Mouse (Mus musculus) heart, embryonic 11.5 days (tissue): ENCODE measurements around the gene Olfr522. TPM values are rescaled to one million over a fixed set of nuclear protein-coding genes. Genes with fewer than 3 reads are reported as not detected.

Experiments used
- ATAC-seq: fragments of 200-750 bp; cut with Nextera tagmentation; replicated peaks from 2 replicates; pipeline ENCODE4 v1.8.0; 2017; ENCODE audit warnings: moderate library complexity; ENCODE audit not compliant: insufficient number of reproducible peaks, low FRiP score, low TSS enrichment
- H3K27ac ChIP-seq: fragments of 300-500 bp; sonication (generic); 2 replicates; pipeline ENCODE4 v1.5.1; 2014; ENCODE audit warnings: mild to moderate bottlenecking, low read depth, low read length
- H3K27me3 ChIP-seq: fragments of 300-500 bp; sonication (generic); 2 replicates; pipeline ENCODE4 v1.6.1; 2014; ENCODE audit warnings: mild to moderate bottlenecking, low read length, mixed read lengths; ENCODE audit not compliant: control insufficient read depth, insufficient read depth
- H3K36me3 ChIP-seq: fragments of 300-500 bp; sonication (generic); 2 replicates; pipeline ENCODE4 v1.6.1; 2014; ENCODE audit warnings: mild to moderate bottlenecking, low read length, moderate library complexity, mixed read lengths; ENCODE audit not compliant: control insufficient read depth, insufficient read depth
- H3K4me1 ChIP-seq: fragments of 300-500 bp; sonication (generic); 2 replicates; pipeline ENCODE4 v1.6.1; 2014; ENCODE audit warnings: low read length; ENCODE audit not compliant: control insufficient read depth, insufficient read depth
- H3K4me2 ChIP-seq: fragments of 300-500 bp; sonication (generic); 2 replicates; pipeline ENCODE4 v1.6.1; 2014; ENCODE audit warnings: mild to moderate bottlenecking, moderate library complexity
- H3K4me3 ChIP-seq: fragments of 300-500 bp; sonication (generic); 2 replicates; pipeline ENCODE4 v1.5.1; 2014; ENCODE audit warnings: low read depth, low read length
- H3K9ac ChIP-seq: fragments of 300-500 bp; sonication (generic); 2 replicates; pipeline ENCODE4 v1.6.1; 2014; ENCODE audit warnings: mild to moderate bottlenecking, low read depth, low read length, moderate library complexity
- H3K9me3 ChIP-seq: fragments of 300-500 bp; sonication (generic); replicated peaks from 2 replicates; pipeline ENCODE4 v1.6.1; 2016; ENCODE audit warnings: low read length; ENCODE audit not compliant: control insufficient read depth
- WGBS: fragments of 180-500 bp; shearing (Covaris S2); extraction: QIAGEN DNeasy Blood & Tissue Kit; methylation state at CpG from one replicate; pipeline ENCODE4 v1.1.7; 2014; ENCODE audit not compliant: insufficient replicate concordance; 5-methylcytosine and 5-hydroxymethylcytosine counted together
- polyA plus RNA-seq: library from polyadenylated mRNA; unstranded; fragments of >200 nt; fragmentation: Nextera tagmentation; extraction: Ambion mirVana; gene quantifications from 2 replicates; pipeline ENCODE4 v1.2.1, GENCODE M21; 2014

The Olfr522 gene
- polyA plus RNA-seq, 1 experiment from 2014 or later: not detected

- Histone ChIP-seq H3K27me3 (no peaks in the 10 kb centered on the region), H3K4me2 (no peak overlapping the region), H3K36me3 (peaks cover 2% of the 10 kb centered on the region; the same call in 1 of the 2 replicates), H3K9ac (no peak overlapping the region), H3K4me3 (no peak overlapping the region), H3K4me1 (peaks cover 6% of the 10 kb centered on the region; the same call in 1 of the 2 replicates), H3K27ac (no peak overlapping the region), H3K9me3 (no peaks in the 10 kb centered on the region)
- ATAC-seq: no peak
- 73% methylated on average over 2 of the region's 2 CpGs for WGBS
Observed at GRCm38 (mm10) chr7:140127911-140128310, 36.7 kb downstream of the Olfr522 start.

- Histone ChIP-seq H3K9ac (no peak overlapping the region), H3K27me3 (no peaks in the 10 kb centered on the region), H3K4me1 (peaks cover 6% of the 10 kb centered on the region; the same call in 1 of the 2 replicates), H3K27ac (no peak overlapping the region), H3K4me2 (no peak overlapping the region), H3K36me3 (peaks cover 2% of the 10 kb centered on the region; the same call in 1 of the 2 replicates), H3K9me3 (no peaks in the 10 kb centered on the region), H3K4me3 (no peak overlapping the region)
- 87% methylated on average over 3 of the region's 3 CpGs for WGBS
- ATAC-seq: no peak
Observed at GRCm38 (mm10) chr7:140126934-140127333, 37.6 kb downstream of the Olfr522 start.

- Histone ChIP-seq H3K9ac (peak overlapping the region; percentile 82), H3K4me3 (peak overlapping the region; percentile 61), H3K4me2 (peak overlapping the region; percentile 77), H3K36me3 (peaks cover 2% of the 10 kb centered on the region; the same call in 1 of the 2 replicates), H3K4me1 (peaks cover 6% of the 10 kb centered on the region; the same call in 1 of the 2 replicates), H3K27ac (no peak overlapping the region), H3K27me3 (no peaks in the 10 kb centered on the region), H3K9me3 (no peaks in the 10 kb centered on the region)
- WGBS: 4% methylated on average over 5 of the region's 5 CpGs
- ATAC-seq: 0 out of 2 replicates have a peak, but pooled peaks have one; percentile 1
Observed at GRCm38 (mm10) chr7:140126022-140126350, 38.6 kb downstream of the Olfr522 start.

- Histone ChIP-seq H3K9me3 (no peaks in the 10 kb centered on the region), H3K4me3 (peak overlapping the region; percentile 61), H3K27ac (no peak overlapping the region), H3K4me1 (peaks cover 6% of the 10 kb centered on the region; the same call in 1 of the 2 replicates), H3K4me2 (peak overlapping the region; percentile 77), H3K9ac (peak overlapping the region; percentile 82), H3K27me3 (no peaks in the 10 kb centered on the region), H3K36me3 (peaks cover 2% of the 10 kb centered on the region; the same call in 1 of the 2 replicates)
- 1% methylated on average over 40 of the region's 40 CpGs for WGBS
- ATAC-seq: peak; percentile 98
Observed at GRCm38 (mm10) chr7:140125278-140126021, 39.1 kb downstream of the Olfr522 start.

GRCm38 (mm10) chr7:140124382-140124781 is 40.2 kb downstream of the Olfr522 start:
- Histone ChIP-seq H3K4me2 (no peak overlapping the region), H3K27me3 (no peaks in the 10 kb centered on the region), H3K27ac (no peak overlapping the region), H3K4me1 (peaks cover 6% of the 10 kb centered on the region; the same call in 1 of the 2 replicates), H3K9ac (no peak overlapping the region), H3K9me3 (no peaks in the 10 kb centered on the region), H3K4me3 (no peak overlapping the region), H3K36me3 (no peaks in the 10 kb centered on the region)
- ATAC-seq: no peak
- 83% methylated on average over 1 of the region's 1 CpGs for WGBS

GRCm38 (mm10) chr7:140122765-140123164 is 41.8 kb downstream of the Olfr522 start:
- ATAC-seq: no peak
- Histone ChIP-seq H3K4me1 (peaks cover 6% of the 10 kb centered on the region; the same call in 1 of the 2 replicates), H3K27ac (no peak overlapping the region), H3K4me3 (no peak overlapping the region), H3K9ac (no peak overlapping the region), H3K27me3 (no peaks in the 10 kb centered on the region), H3K4me2 (no peak overlapping the region), H3K36me3 (no peaks in the 10 kb centered on the region), H3K9me3 (no peaks in the 10 kb centered on the region)
- 25% methylated on average over 4 of the region's 4 CpGs for WGBS

GRCm38 (mm10) chr7:140121338-140121910 is 43.1 kb downstream of the Olfr522 start:
- Histone ChIP-seq H3K27me3 (no peaks in the 10 kb centered on the region), H3K4me3 (no peak overlapping the region), H3K9me3 (no peaks in the 10 kb centered on the region), H3K36me3 (no peaks in the 10 kb centered on the region), H3K4me1 (no peaks in the 10 kb centered on the region), H3K9ac (no peak overlapping the region), H3K27ac (no peak overlapping the region), H3K4me2 (no peak overlapping the region)
- ATAC-seq: no peak
- WGBS: 68% methylated on average over 13 of the region's 13 CpGs

GRCm38 (mm10) chr7:140120484-140120883 is 44.1 kb downstream of the Olfr522 start:
- 87% methylated on average over 2 of the region's 2 CpGs for WGBS
- H3K27ac ChIP-seq: no peak overlapping the region
- H3K36me3 ChIP-seq: no peaks in the 10 kb centered on the region
- H3K27me3 ChIP-seq: no peaks in the 10 kb centered on the region
- no peak overlapping the region for H3K4me3 ChIP-seq
- peaks cover 1% of the 10 kb centered on the region; the same call in 1 of the 2 replicates for H3K4me1 ChIP-seq
- no peaks in the 10 kb centered on the region for H3K9me3 ChIP-seq
- no peak for ATAC-seq
- H3K4me2 ChIP-seq: no peak overlapping the region
- no peak overlapping the region for H3K9ac ChIP-seq
